Mouse (Mus musculus) heart, embryonic 11.5 days (tissue): ENCODE data around the gene Bcl2a1a. TPM values are rescaled to one million over a fixed set of nuclear protein-coding genes. Genes with fewer than 3 reads are reported as not detected.
"Not testable (repeated sequence)": the region's sequence is repeated elsewhere in the genome, so short reads cannot be mapped to it uniquely, and the experiment has no call there.

Experiments used
- ATAC-seq: fragments of 200-750 bp; cut with Nextera tagmentation; replicated peaks from 2 replicates; pipeline ENCODE4 v1.8.0; 2017; ENCODE audit warnings: moderate library complexity; ENCODE audit not compliant: insufficient number of reproducible peaks, low FRiP score, low TSS enrichment
- H3K27ac ChIP-seq: fragments of 300-500 bp; sonication (generic); 2 replicates; pipeline ENCODE4 v1.5.1; 2014; ENCODE audit warnings: mild to moderate bottlenecking, low read depth, low read length
- H3K27me3 ChIP-seq: fragments of 300-500 bp; sonication (generic); 2 replicates; pipeline ENCODE4 v1.6.1; 2014; ENCODE audit warnings: mild to moderate bottlenecking, low read length, mixed read lengths; ENCODE audit not compliant: control insufficient read depth, insufficient read depth
- H3K36me3 ChIP-seq: fragments of 300-500 bp; sonication (generic); 2 replicates; pipeline ENCODE4 v1.6.1; 2014; ENCODE audit warnings: mild to moderate bottlenecking, low read length, moderate library complexity, mixed read lengths; ENCODE audit not compliant: control insufficient read depth, insufficient read depth
- H3K4me1 ChIP-seq: fragments of 300-500 bp; sonication (generic); 2 replicates; pipeline ENCODE4 v1.6.1; 2014; ENCODE audit warnings: low read length; ENCODE audit not compliant: control insufficient read depth, insufficient read depth
- H3K4me2 ChIP-seq: fragments of 300-500 bp; sonication (generic); 2 replicates; pipeline ENCODE4 v1.6.1; 2014; ENCODE audit warnings: mild to moderate bottlenecking, moderate library complexity
- H3K4me3 ChIP-seq: fragments of 300-500 bp; sonication (generic); 2 replicates; pipeline ENCODE4 v1.5.1; 2014; ENCODE audit warnings: low read depth, low read length
- H3K9ac ChIP-seq: fragments of 300-500 bp; sonication (generic); 2 replicates; pipeline ENCODE4 v1.6.1; 2014; ENCODE audit warnings: mild to moderate bottlenecking, low read depth, low read length, moderate library complexity
- H3K9me3 ChIP-seq: fragments of 300-500 bp; sonication (generic); replicated peaks from 2 replicates; pipeline ENCODE4 v1.6.1; 2016; ENCODE audit warnings: low read length; ENCODE audit not compliant: control insufficient read depth
- WGBS: fragments of 180-500 bp; shearing (Covaris S2); extraction: QIAGEN DNeasy Blood & Tissue Kit; methylation state at CpG from one replicate; pipeline ENCODE4 v1.1.7; 2014; ENCODE audit not compliant: insufficient replicate concordance; 5-methylcytosine and 5-hydroxymethylcytosine counted together
- polyA plus RNA-seq: library from polyadenylated mRNA; unstranded; fragments of >200 nt; fragmentation: Nextera tagmentation; extraction: Ambion mirVana; gene quantifications from 2 replicates; pipeline ENCODE4 v1.2.1, GENCODE M21; 2014

Bcl2a1a gene
- not detected in 2 replicates for polyA plus RNA-seq

- not testable (repeated sequence) for H3K9me3 ChIP-seq, H3K27ac ChIP-seq, H3K4me2 ChIP-seq, H3K36me3 ChIP-seq, H3K9ac ChIP-seq, ATAC-seq, H3K4me1 ChIP-seq, H3K27me3 ChIP-seq, H3K4me3 ChIP-seq
- WGBS = 72% methylated on average over 5 of the region's 5 CpGs
These were observed at the start of gene Bcl2a1a for GRCm38 (mm10) chr9:88956670-88957153. Gene Bcl2a1a (plus strand): TSS chr9:88956900.

- WGBS = 68% methylated on average over 4 of the region's 5 CpGs
- H3K9ac ChIP-seq, H3K27me3 ChIP-seq, ATAC-seq, H3K27ac ChIP-seq, H3K9me3 ChIP-seq, H3K4me1 ChIP-seq, H3K4me3 ChIP-seq, H3K4me2 ChIP-seq, H3K36me3 ChIP-seq: not testable (repeated sequence)
These were observed 40.1 kb upstream of the Bcl2a1a start for GRCm38 (mm10) chr9:88916576-88916975.

- H3K36me3 ChIP-seq, ATAC-seq, H3K27ac ChIP-seq, H3K9ac ChIP-seq, H3K9me3 ChIP-seq, H3K27me3 ChIP-seq, H3K4me1 ChIP-seq, H3K4me3 ChIP-seq, H3K4me2 ChIP-seq: not testable (repeated sequence)
- WGBS = 6% methylated on average over 1 of the region's 3 CpGs
These were observed 18.4 kb upstream of the Bcl2a1a start for GRCm38 (mm10) chr9:88938312-88938711.

GRCm38 (mm10) chr9:88951466-88951865 lies 5.2 kb upstream of the Bcl2a1a start:
- not testable (repeated sequence) for H3K27ac ChIP-seq, H3K4me2 ChIP-seq, H3K9ac ChIP-seq, H3K36me3 ChIP-seq, H3K4me1 ChIP-seq, H3K27me3 ChIP-seq, H3K9me3 ChIP-seq, ATAC-seq, H3K4me3 ChIP-seq

GRCm38 (mm10) chr9:88953151-88953550 lies 3.5 kb upstream of the Bcl2a1a start:
- H3K9ac ChIP-seq, H3K4me1 ChIP-seq, H3K27ac ChIP-seq, H3K27me3 ChIP-seq, H3K36me3 ChIP-seq, H3K9me3 ChIP-seq, H3K4me2 ChIP-seq, H3K4me3 ChIP-seq, ATAC-seq: not testable (repeated sequence)

- H3K27me3 ChIP-seq, H3K4me1 ChIP-seq, H3K9me3 ChIP-seq, H3K27ac ChIP-seq, H3K36me3 ChIP-seq, ATAC-seq, H3K9ac ChIP-seq, H3K4me3 ChIP-seq, H3K4me2 ChIP-seq: not testable (repeated sequence)
- 67% methylated on average over 1 of the region's 1 CpGs for WGBS
These were observed 1.5 kb upstream of the Bcl2a1a start for GRCm38 (mm10) chr9:88955224-88955623.

GRCm38 (mm10) chr9:88956035-88956434 lies 665 bp upstream of the Bcl2a1a start:
- not testable (repeated sequence) for H3K27ac ChIP-seq, H3K36me3 ChIP-seq, H3K4me2 ChIP-seq, H3K9ac ChIP-seq, H3K9me3 ChIP-seq, H3K4me1 ChIP-seq, H3K4me3 ChIP-seq, H3K27me3 ChIP-seq, ATAC-seq
- WGBS = 79% methylated on average over 2 of the region's 4 CpGs

- Histone ChIP-seq H3K27ac (no peak overlapping the region), H3K9me3 (no peaks in the 10 kb centered on the region), H3K4me3 (no peak overlapping the region), H3K36me3 (no peaks in the 10 kb centered on the region), H3K27me3 (no peaks in the 10 kb centered on the region), H3K4me2 (no peak overlapping the region), H3K4me1 (no peaks in the 10 kb centered on the region), H3K9ac (no peak overlapping the region)
- ATAC-seq = no peak
- WGBS = 78% methylated on average over 3 of the region's 3 CpGs
These were observed 2.2 kb downstream of the Bcl2a1a start for GRCm38 (mm10) chr9:88958891-88959290.

GRCm38 (mm10) chr9:88959981-88960380 lies 3.3 kb downstream of the Bcl2a1a start:
- not testable (repeated sequence) for H3K4me3 ChIP-seq, H3K36me3 ChIP-seq, H3K4me2 ChIP-seq, H3K9me3 ChIP-seq, H3K27me3 ChIP-seq, H3K4me1 ChIP-seq, H3K27ac ChIP-seq, ATAC-seq, H3K9ac ChIP-seq
- WGBS = 44% methylated on average over 1 of the region's 1 CpGs
